Mouse (Mus musculus) embryo, embryonic 11.5 days (tissue): ENCODE measurements around the gene Leo1.
"Not testable (repeated sequence)": the region's sequence is repeated elsewhere in the genome, so short reads cannot be mapped to it uniquely, and the experiment has no call there.

Experiments used
- DNase-seq: peaks from one replicate; pipeline ENCODE4 v3.0.0-alpha.2; 2012; ENCODE audit warnings: low read depth, low spot score

Leo1 gene

DNA sequence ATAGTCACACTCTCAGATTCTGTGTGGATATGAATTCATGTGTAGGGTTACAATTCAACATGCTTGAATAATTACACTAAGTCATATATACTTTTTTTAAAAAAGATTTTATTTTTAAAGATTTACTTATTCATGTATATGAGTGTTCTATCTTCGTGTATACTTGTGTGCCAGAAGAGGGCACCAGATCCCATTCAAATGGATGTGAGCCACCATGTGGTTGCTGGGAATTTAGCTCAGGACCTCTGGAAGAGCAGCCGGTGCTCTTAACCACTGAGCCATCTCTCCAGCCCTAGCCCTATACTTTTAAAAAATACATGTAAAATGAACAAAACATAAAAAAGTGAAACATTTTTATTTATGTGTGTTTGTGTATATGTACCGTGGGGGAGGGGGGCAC, 26.3 kb downstream of the Leo1 start:
- DNase-seq, result no peak

GRCm38 (mm10) chr9:75468297-75468696, 27.0 kb downstream of the Leo1 start:
- DNase-seq, result no peak

DNA sequence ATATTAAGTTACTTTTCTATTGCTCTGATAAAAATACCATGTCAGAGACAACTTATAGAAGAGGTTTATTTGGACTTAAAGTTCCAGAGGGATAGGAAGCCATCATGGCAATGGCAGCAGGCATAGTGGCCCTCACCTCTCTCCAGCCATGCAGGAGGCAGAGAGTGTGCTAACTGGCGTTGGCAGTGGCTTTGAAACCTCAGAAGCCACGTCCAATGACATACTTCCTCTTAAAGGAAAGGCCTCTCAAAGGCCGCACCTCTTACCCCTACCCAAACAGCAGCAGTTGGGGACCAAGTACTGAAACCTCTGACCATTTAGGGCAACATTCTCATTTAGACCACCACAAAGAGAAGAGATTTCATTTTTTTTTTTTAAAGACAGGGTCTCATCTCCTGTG, 35.9 kb downstream of the Leo1 start:
- DNase-seq, result no peak

- no peak for DNase-seq
Measured at GRCm38 (mm10) chr9:75479106-75479725, 37.9 kb downstream of the Leo1 start.

- DNase-seq, result no peak
Measured at GRCm38 (mm10) chr9:75480536-75481075, 39.3 kb downstream of the Leo1 start.

- no peak for DNase-seq
Measured at GRCm38 (mm10) chr9:75485231-75485630, 43.9 kb downstream of the Leo1 start.

DNA sequence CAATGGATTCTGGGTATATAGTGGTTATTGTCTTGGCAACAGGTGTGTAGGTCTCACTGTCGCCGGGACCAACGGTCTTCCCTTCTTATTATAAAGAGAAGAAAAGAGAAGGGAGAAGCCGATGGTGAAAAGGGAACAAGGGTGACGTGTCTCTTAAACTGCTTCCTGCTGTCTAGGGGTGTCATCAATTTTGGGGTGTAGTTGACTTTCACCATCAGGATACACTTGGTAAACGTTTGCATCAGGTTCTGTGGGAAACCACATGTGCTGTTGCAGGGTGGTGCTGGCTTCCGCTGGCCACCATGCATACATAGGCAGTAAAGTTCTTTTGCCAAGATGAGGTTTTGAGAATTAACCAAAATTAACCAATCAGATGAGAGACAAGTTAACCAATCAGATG, 46.9 kb downstream of the Leo1 start:
- not testable (repeated sequence) for DNase-seq

DNA sequence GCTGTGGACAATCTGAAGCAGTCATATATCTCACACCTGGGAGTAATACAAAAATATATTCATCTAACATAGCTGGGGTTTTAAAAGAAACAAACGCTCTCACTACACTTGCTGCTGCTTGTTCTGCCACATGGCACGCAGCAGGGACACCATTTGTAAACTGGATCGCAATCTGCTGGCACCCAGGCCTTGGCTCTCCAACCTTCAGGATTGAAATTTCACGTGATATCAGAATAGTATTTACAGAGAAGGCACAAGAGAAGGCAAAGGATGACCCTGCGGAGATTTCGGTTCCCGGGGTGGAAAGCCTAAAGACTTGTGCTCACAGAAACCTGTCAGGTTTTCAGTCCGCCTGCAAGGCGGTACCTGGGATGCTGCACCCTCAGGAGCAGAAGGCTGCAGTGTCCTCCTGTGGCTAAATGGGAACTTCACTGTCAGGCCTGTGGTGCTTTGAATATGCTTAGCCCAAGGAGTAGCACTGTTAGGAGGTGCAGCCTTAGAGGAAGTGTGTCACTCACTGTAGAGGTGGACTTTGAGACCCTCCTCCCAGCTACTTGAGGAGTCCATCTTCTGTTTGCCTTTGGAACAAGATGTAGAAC, 53.2 kb downstream of the Leo1 start:
- no peak for DNase-seq

GRCm38 (mm10) chr9:75495945-75496344, 54.6 kb downstream of the Leo1 start:
- no peak for DNase-seq

- DNase-seq, result no peak
Measured at GRCm38 (mm10) chr9:75498571-75498970, 57.2 kb downstream of the Leo1 start.

GRCm38 (mm10) chr9:75504311-75504710, 63.0 kb downstream of the Leo1 start:
- DNase-seq, result no peak

- no peak for DNase-seq
Measured at GRCm38 (mm10) chr9:75511236-75511939, 70.1 kb downstream of the Leo1 start.

- peak; percentile 52 for DNase-seq
Measured at GRCm38 (mm10) chr9:75515464-75516113, 74.3 kb downstream of the Leo1 start.
